Mouse (Mus musculus) heart, embryonic 15.5 days (tissue): ENCODE measurements around the gene N4bp2l2. TPM values are rescaled to one million over a fixed set of nuclear protein-coding genes. Genes with fewer than 3 reads are reported as not detected.

Experiments
- ATAC-seq: fragments of 200-750 bp; cut with Nextera tagmentation; replicated peaks from 2 replicates; pipeline ENCODE4 v1.8.0; 2017; ENCODE audit warnings: low read depth, moderate TSS enrichment; ENCODE audit not compliant: insufficient number of reproducible peaks, insufficient read depth, low FRiP score
- H3K27ac ChIP-seq: fragments of 300-500 bp; sonication (generic); 2 replicates; pipeline ENCODE4 v1.5.1; 2015; ENCODE audit warnings: mild to moderate bottlenecking, inconsistent platforms
- H3K27me3 ChIP-seq: fragments of 300-500 bp; sonication (generic); 2 replicates; pipeline ENCODE4 v1.6.1; 2015; ENCODE audit warnings: inconsistent platforms
- H3K36me3 ChIP-seq: fragments of 300-500 bp; sonication (generic); 2 replicates; pipeline ENCODE4 v1.6.1; 2015; ENCODE audit warnings: mild to moderate bottlenecking, inconsistent platforms
- H3K4me1 ChIP-seq: fragments of 300-500 bp; sonication (generic); replicated peaks from 2 replicates; pipeline ENCODE4 v1.6.1; 2015; ENCODE audit warnings: inconsistent platforms
- H3K4me2 ChIP-seq: fragments of 300-500 bp; sonication (generic); 2 replicates; pipeline ENCODE4 v1.6.1; 2015; ENCODE audit warnings: inconsistent platforms, mild to moderate bottlenecking, moderate library complexity
- H3K4me3 ChIP-seq: fragments of 300-500 bp; sonication (generic); 2 replicates; pipeline ENCODE4 v1.5.1; 2015; ENCODE audit warnings: mild to moderate bottlenecking, inconsistent platforms
- H3K9ac ChIP-seq: fragments of 300-500 bp; sonication (generic); 2 replicates; pipeline ENCODE4 v1.6.1; 2015; ENCODE audit warnings: mild to moderate bottlenecking, inconsistent platforms
- H3K9me3 ChIP-seq: fragments of 300-500 bp; sonication (generic); replicated peaks from 2 replicates; pipeline ENCODE4 v1.6.1; 2016; ENCODE audit warnings: inconsistent platforms
- WGBS: fragments of 180-500 bp; shearing (Covaris S2); methylation state at CpG from one replicate; pipeline ENCODE4 v1.1.7; 2015; ENCODE audit warnings: mixed read lengths; 5-methylcytosine and 5-hydroxymethylcytosine counted together
- polyA plus RNA-seq: library from polyadenylated mRNA; unstranded; fragments of >200 nt; fragmentation: Nextera tagmentation; extraction: Ambion mirVana; gene quantifications from 2 replicates; pipeline ENCODE4 v1.2.1, GENCODE M21; 2015

Gene N4bp2l2
- polyA plus RNA-seq, 1 experiment from 2014 or later: 25.3 TPM

- WGBS: 52% methylated on average over 12 of the region's 12 CpGs
- no peak for ATAC-seq
- H3K4me3 ChIP-seq: no peak overlapping the region
- H3K27me3 ChIP-seq: no peaks in the 10 kb centered on the region
- 0 out of 2 replicates have a peak, but pooled peaks cover under 1% of the 10 kb centered on the region for H3K36me3 ChIP-seq
- no peak overlapping the region for H3K9ac ChIP-seq
- H3K27ac ChIP-seq: no peak overlapping the region
- H3K4me2 ChIP-seq: no peak overlapping the region
- H3K9me3 ChIP-seq: no peaks in the 10 kb centered on the region
- H3K4me1 ChIP-seq: no peaks in the 10 kb centered on the region
Measured at GRCm38 (mm10) chr5:150611697-150612096, 54.3 kb downstream of the N4bp2l2 start.

GRCm38 (mm10) chr5:150611136-150611535 lies 54.8 kb downstream of the N4bp2l2 start:
- Histone ChIP-seq H3K4me3 (no peak overlapping the region), H3K9me3 (no peaks in the 10 kb centered on the region), H3K27ac (no peak overlapping the region), H3K27me3 (no peaks in the 10 kb centered on the region), H3K36me3 (0 out of 2 replicates have a peak, but pooled peaks cover 3% of the 10 kb centered on the region), H3K4me1 (no peaks in the 10 kb centered on the region), H3K4me2 (no peak overlapping the region), H3K9ac (no peak overlapping the region)
- no peak for ATAC-seq
- WGBS: 74% methylated on average over 1 of the region's 1 CpGs

- Histone ChIP-seq H3K4me1 (no peaks in the 10 kb centered on the region), H3K4me2 (no peak overlapping the region), H3K36me3 (0 out of 2 replicates have a peak, but pooled peaks cover 3% of the 10 kb centered on the region), H3K9ac (no peak overlapping the region), H3K9me3 (no peaks in the 10 kb centered on the region), H3K27me3 (no peaks in the 10 kb centered on the region), H3K27ac (no peak overlapping the region), H3K4me3 (no peak overlapping the region)
- ATAC-seq: no peak
- WGBS: 91% methylated on average over 8 of the region's 8 CpGs
Measured at GRCm38 (mm10) chr5:150607631-150608030, 58.4 kb downstream of the N4bp2l2 start.

GRCm38 (mm10) chr5:150606131-150606530 lies 59.9 kb downstream of the N4bp2l2 start:
- H3K27ac ChIP-seq: no peak overlapping the region
- H3K9ac ChIP-seq: no peak overlapping the region
- no peaks in the 10 kb centered on the region for H3K4me1 ChIP-seq
- H3K9me3 ChIP-seq: no peaks in the 10 kb centered on the region
- H3K4me3 ChIP-seq: no peak overlapping the region
- ATAC-seq: no peak
- no peak overlapping the region for H3K4me2 ChIP-seq
- H3K36me3 ChIP-seq: 0 out of 2 replicates have a peak, but pooled peaks cover 6% of the 10 kb centered on the region
- H3K27me3 ChIP-seq: no peaks in the 10 kb centered on the region
- 94% methylated on average over 6 of the region's 6 CpGs for WGBS

GRCm38 (mm10) chr5:150601441-150602230 lies 64.3 kb downstream of the N4bp2l2 start:
- H3K36me3 ChIP-seq: 0 out of 2 replicates have a peak, but pooled peaks cover 5% of the 10 kb centered on the region
- ATAC-seq: no peak
- no peaks in the 10 kb centered on the region for H3K9me3 ChIP-seq
- H3K4me3 ChIP-seq: no peak overlapping the region
- H3K27me3 ChIP-seq: no peaks in the 10 kb centered on the region
- H3K4me2 ChIP-seq: no peak overlapping the region
- 82% methylated on average over 14 of the region's 14 CpGs for WGBS
- peaks cover 3% of the 10 kb centered on the region; the same call in 1 of the 2 replicates for H3K4me1 ChIP-seq
- 0 out of 2 replicates have a peak overlapping the region, but pooled peaks have one; percentile 4 for H3K9ac ChIP-seq
- H3K27ac ChIP-seq: no peak overlapping the region

GRCm38 (mm10) chr5:150600554-150601440 lies 65.2 kb downstream of the N4bp2l2 start:
- H3K36me3 ChIP-seq: 0 out of 2 replicates have a peak, but pooled peaks cover 3% of the 10 kb centered on the region
- H3K4me2 ChIP-seq: no peak overlapping the region
- ATAC-seq: no peak
- 0 out of 2 replicates have a peak overlapping the region, but pooled peaks have one; percentile 4 for H3K9ac ChIP-seq
- 63% methylated on average over 20 of the region's 20 CpGs for WGBS
- H3K27me3 ChIP-seq: no peaks in the 10 kb centered on the region
- no peak overlapping the region for H3K27ac ChIP-seq
- H3K9me3 ChIP-seq: no peaks in the 10 kb centered on the region
- no peak overlapping the region for H3K4me3 ChIP-seq
- H3K4me1 ChIP-seq: peaks cover 3% of the 10 kb centered on the region; the same call in 1 of the 2 replicates

- Histone ChIP-seq H3K4me1 (peaks cover 7% of the 10 kb centered on the region), H3K4me2 (no peak overlapping the region), H3K27ac (no peak overlapping the region), H3K27me3 (no peaks in the 10 kb centered on the region), H3K9ac (no peak overlapping the region), H3K9me3 (no peaks in the 10 kb centered on the region), H3K4me3 (no peak overlapping the region), H3K36me3 (0 out of 2 replicates have a peak, but pooled peaks cover 3% of the 10 kb centered on the region)
- 69% methylated on average over 13 of the region's 13 CpGs for WGBS
- ATAC-seq: no peak
Measured at GRCm38 (mm10) chr5:150599301-150600294, 66.4 kb downstream of the N4bp2l2 start.

- WGBS: 56% methylated on average over 21 of the region's 21 CpGs
- Histone ChIP-seq H3K9me3 (no peaks in the 10 kb centered on the region), H3K4me1 (peaks cover 10% of the 10 kb centered on the region), H3K36me3 (0 out of 2 replicates have a peak, but pooled peaks cover 3% of the 10 kb centered on the region), H3K4me3 (no peak overlapping the region), H3K27ac (no peak overlapping the region), H3K27me3 (no peaks in the 10 kb centered on the region), H3K4me2 (no peak overlapping the region), H3K9ac (no peak overlapping the region)
- no peak for ATAC-seq
Measured at GRCm38 (mm10) chr5:150598202-150599119, 67.5 kb downstream of the N4bp2l2 start.

GRCm38 (mm10) chr5:150597088-150597487 lies 68.9 kb downstream of the N4bp2l2 start, which contains the start of gene N4bp2l1:
Gene N4bp2l1, minus strand, starts transcription at chr5:150597188.
- Histone ChIP-seq H3K27ac (no peak within 1 kb of the TSS), H3K9ac (no peak within 1 kb of the TSS), H3K4me3 (no peak within 1 kb of the TSS), H3K27me3 (0 out of 2 replicates have a peak, but pooled peaks cover under 1% of the 10 kb centered on the region), H3K4me1 (peaks cover 15% of the 10 kb centered on the region), H3K9me3 (no peaks in the 10 kb centered on the region), H3K4me2 (no peak within 1 kb of the TSS), H3K36me3 (0 out of 2 replicates have a peak, but pooled peaks cover under 1% of the 10 kb centered on the region)
- no peak for ATAC-seq
- WGBS: 91% methylated on average over 7 of the region's 7 CpGs
